In the genomic region with DNA sequence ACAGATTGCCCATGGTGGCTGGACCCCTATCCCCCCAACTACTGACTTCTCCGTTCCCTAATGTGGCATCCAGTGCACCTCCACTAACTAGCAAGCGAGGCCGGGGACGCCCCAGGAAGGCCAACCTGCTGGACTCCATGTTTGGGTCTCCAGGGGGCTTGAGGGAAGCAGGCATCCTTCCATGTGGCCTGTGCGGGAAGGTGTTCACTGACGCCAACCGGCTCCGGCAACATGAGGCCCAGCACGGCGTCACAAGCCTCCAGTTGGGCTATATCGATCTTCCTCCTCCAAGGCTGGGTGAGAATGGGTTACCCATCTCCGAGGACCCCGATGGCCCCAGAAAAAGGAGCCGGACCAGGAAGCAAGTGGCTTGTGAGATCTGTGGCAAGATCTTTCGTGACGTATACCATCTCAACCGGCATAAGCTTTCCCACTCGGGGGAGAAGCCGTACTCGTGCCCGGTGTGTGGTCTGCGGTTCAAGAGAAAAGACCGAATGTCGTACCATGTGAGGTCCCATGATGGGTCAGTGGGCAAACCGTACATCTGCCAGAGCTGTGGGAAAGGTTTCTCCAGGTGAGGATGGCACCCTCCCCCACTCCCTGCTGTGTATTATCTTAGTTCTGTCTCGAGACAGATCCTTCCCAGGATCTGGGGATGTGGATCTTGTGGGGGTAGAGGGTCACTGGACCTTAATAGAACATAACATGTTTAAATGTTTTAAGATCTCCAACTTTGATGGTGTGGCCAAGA, we compare ENCODE assay signal across 8 mouse cellular contexts. TPM values are rescaled to one million over a fixed set of nuclear protein-coding genes. Genes with fewer than 3 reads are reported as not detected.
A peak's percentile ranks its signal among the peaks of the same experiment; 100 is the strongest.
DNase-seq lines count a peak whose midpoint lies in the region; ATAC-seq and TF ChIP-seq lines count a peak whose summit lies in the region.

No protein-coding gene starts in this region.

- no peaks in the 10 kb centered on the region for H3K27me3 ChIP-seq in kidney, adult 2 months (replicated peaks; ENCODE audit: control insufficient read depth, insufficient read depth, low read length)
- H3K27me3 ChIP-seq in forebrain, embryonic 16.5 days (replicated peaks; ENCODE audit: control insufficient read depth, insufficient read depth, low read length): no peaks in the 10 kb centered on the region
- no peaks in the 10 kb centered on the region for H3K27me3 ChIP-seq in kidney, embryonic 16.5 days (ENCODE audit: insufficient read depth, low read length)
- H3K27me3 ChIP-seq in midbrain, embryonic 13.5 days: no peaks in the 10 kb centered on the region

- no peak for TF ChIP-seq POLR2A in kidney, adult 2 months (IDR thresholded peaks at IDR 0.05; ENCODE audit: low read depth, low read length)

- no peak for TF ChIP-seq CTCF in kidney, adult 2 months (conservative IDR thresholded peaks at IDR 0.05; ENCODE audit: insufficient read depth, insufficient read length, low read depth, low read length)

- peaks cover 18% of the 10 kb centered on the region for H3K4me1 ChIP-seq in kidney, adult 2 months (ENCODE audit: control insufficient read depth, insufficient read depth, low read length)
- H3K4me1 ChIP-seq in forebrain, embryonic 16.5 days (replicated peaks; ENCODE audit: control insufficient read depth, insufficient read depth, low read length): peaks cover 50% of the 10 kb centered on the region
- H3K4me1 ChIP-seq in kidney, embryonic 16.5 days (ENCODE audit: insufficient read depth, low read length): peaks cover 36% of the 10 kb centered on the region
- peaks cover 54% of the 10 kb centered on the region for H3K4me1 ChIP-seq in midbrain, embryonic 13.5 days (replicated peaks)

- WGBS in kidney, adult 2 months: 15% methylated on average over 26 of the region's 26 CpGs
- 1% methylated on average over 26 of the region's 26 CpGs for WGBS in forebrain, embryonic 16.5 days
- WGBS in kidney, embryonic 16.5 days: under 1% methylated on average over 26 of the region's 26 CpGs
- 1% methylated on average over 26 of the region's 26 CpGs for WGBS in midbrain, embryonic 13.5 days

- ATAC-seq in forebrain, embryonic 16.5 days: no peak
- ATAC-seq in kidney, embryonic 16.5 days (ENCODE audit: low FRiP score, low TSS enrichment): no peak
- ATAC-seq in midbrain, embryonic 13.5 days: no peak

- peak; percentile 15 for DNase-seq in kidney, adult 2 months
- no peak for DNase-seq in kidney, adult 18-20 months
- DNase-seq in T-cell, adult 2 months (ENCODE audit: low spot score): peak; percentile 40
- peak; percentile 62 for DNase-seq in thymus, postnatal 25 days
- no peak for DNase-seq in left cerebral cortex, postnatal 4 days

- peak overlapping the region; percentile 91 for H3K27ac ChIP-seq in kidney, adult 2 months (ENCODE audit: insufficient read depth, low read depth, low read length)
- peak overlapping the region; percentile 100 for H3K27ac ChIP-seq in forebrain, embryonic 16.5 days (ENCODE audit: low read length)
- H3K27ac ChIP-seq in kidney, embryonic 16.5 days (ENCODE audit: low read length): peak overlapping the region; percentile 100
- H3K27ac ChIP-seq in midbrain, embryonic 13.5 days: peak overlapping the region; percentile 100

- peak overlapping the region; percentile 99 for H3K9ac ChIP-seq in forebrain, embryonic 16.5 days (replicated peaks; ENCODE audit: low read depth, low read length)
- peak overlapping the region; percentile 97 for H3K9ac ChIP-seq in kidney, embryonic 16.5 days (replicated peaks; ENCODE audit: low read length)
- H3K9ac ChIP-seq in midbrain, embryonic 13.5 days (replicated peaks): peak overlapping the region; percentile 97

- peaks cover 7% of the 10 kb centered on the region; the same call in 1 of the 2 replicates for H3K36me3 ChIP-seq in kidney, adult 2 months (ENCODE audit: control insufficient read depth, insufficient read depth, low read length)
- H3K36me3 ChIP-seq in forebrain, embryonic 16.5 days (ENCODE audit: control insufficient read depth, insufficient read depth): peaks cover 4% of the 10 kb centered on the region; the same call in 1 of the 2 replicates
- peaks cover 37% of the 10 kb centered on the region for H3K36me3 ChIP-seq in kidney, embryonic 16.5 days (ENCODE audit: insufficient read depth, low read length)
- H3K36me3 ChIP-seq in midbrain, embryonic 13.5 days: peaks cover 30% of the 10 kb centered on the region

- H3K9me3 ChIP-seq in forebrain, embryonic 16.5 days (ENCODE audit: control insufficient read depth, low read length): no peaks in the 10 kb centered on the region
- H3K9me3 ChIP-seq in kidney, embryonic 16.5 days (ENCODE audit: low read length): no peaks in the 10 kb centered on the region
- H3K9me3 ChIP-seq in midbrain, embryonic 13.5 days: no peaks in the 10 kb centered on the region

- peak overlapping the region; percentile 100 for H3K4me2 ChIP-seq in forebrain, embryonic 16.5 days (ENCODE audit: low read length)
- H3K4me2 ChIP-seq in kidney, embryonic 16.5 days (replicated peaks; ENCODE audit: low read depth, low read length): peak overlapping the region; percentile 98
- peak overlapping the region; percentile 89 for H3K4me2 ChIP-seq in midbrain, embryonic 13.5 days (replicated peaks)

- peak overlapping the region; percentile 92 for H3K4me3 ChIP-seq in kidney, adult 2 months (ENCODE audit: insufficient read depth, low read depth, low read length)
- H3K4me3 ChIP-seq in forebrain, embryonic 16.5 days (replicated peaks; ENCODE audit: low read length): peak overlapping the region; percentile 90
- peak overlapping the region; percentile 75 for H3K4me3 ChIP-seq in kidney, embryonic 16.5 days (ENCODE audit: low read length)
- peak overlapping the region; percentile 89 for H3K4me3 ChIP-seq in midbrain, embryonic 13.5 days (replicated peaks)

- intact Hi-C loops in left cerebral cortex, postnatal 4 days (cut with DNase I): no loop called here

RNA-seq across cellular contexts. Expression of gene Patz1, which starts 2.8 kb away (rescaled TPM):
- 36.3 and 43.1 TPM in 2 replicates for polyA plus RNA-seq in kidney, adult 2 months (2012; rRNA removed)
- 56.6 and 58.2 TPM in 2 replicates for polyA plus RNA-seq in forebrain, embryonic 16.5 days (2015; fragmentation: Nextera tagmentation; extraction: Ambion mirVana)
- polyA plus RNA-seq in kidney, embryonic 16.5 days (2015; fragmentation: Nextera tagmentation; extraction: Ambion mirVana): 49.5 and 57.0 TPM in 2 replicates
- polyA plus RNA-seq in midbrain, embryonic 13.5 days (2015; fragmentation: Nextera tagmentation; extraction: Ambion mirVana): 94.6 and 106 TPM in 2 replicates
- total RNA-seq in left cerebral cortex, postnatal 4 days (2021): 10 to 100 TPM; 62.5 to 62.9 TPM

RNA-seq across cellular contexts. Expression of gene Drg1, which starts 25.3 kb away (rescaled TPM):
- 25.4 and 28.4 TPM in 2 replicates for polyA plus RNA-seq in kidney, adult 2 months (2012; rRNA removed)
- polyA plus RNA-seq in forebrain, embryonic 16.5 days (2015; fragmentation: Nextera tagmentation; extraction: Ambion mirVana): 252 and 276 TPM in 2 replicates
- polyA plus RNA-seq in kidney, embryonic 16.5 days (2015; fragmentation: Nextera tagmentation; extraction: Ambion mirVana): 244 and 249 TPM in 2 replicates
- polyA plus RNA-seq in midbrain, embryonic 13.5 days (2015; fragmentation: Nextera tagmentation; extraction: Ambion mirVana): 261 and 285 TPM in 2 replicates
- 10 to 100 TPM; 86.1 to 96.8 TPM for total RNA-seq in left cerebral cortex, postnatal 4 days (2021)

RNA-seq across cellular contexts. Expression of gene Pik3ip1, which starts 38.7 kb away (rescaled TPM):
- polyA plus RNA-seq in kidney, adult 2 months (2012; rRNA removed): 8.5 and 12.6 TPM in 2 replicates
- polyA plus RNA-seq in forebrain, embryonic 16.5 days (2015; fragmentation: Nextera tagmentation; extraction: Ambion mirVana): 36.1 and 41.8 TPM in 2 replicates
- 10.5 and 12.5 TPM in 2 replicates for polyA plus RNA-seq in kidney, embryonic 16.5 days (2015; fragmentation: Nextera tagmentation; extraction: Ambion mirVana)
- 24.2 and 25.1 TPM in 2 replicates for polyA plus RNA-seq in midbrain, embryonic 13.5 days (2015; fragmentation: Nextera tagmentation; extraction: Ambion mirVana)
- 10 to 100 TPM; 22.9 to 23.4 TPM for total RNA-seq in left cerebral cortex, postnatal 4 days (2021)

Comparison
In these comparisons a context has a peak if more than half of its experiments do, and no peak if none do; other contexts are left out.
1. DNase-seq: peak in kidney, adult 2 months (single experiment), T-cell, adult 2 months (single experiment) and thymus, postnatal 25 days (single experiment); none in kidney, adult 18-20 months (single experiment) and left cerebral cortex, postnatal 4 days (single experiment).
2. Peak in every context shown above with its lines, with median percentiles within 50 percentile points of each other: H3K27ac ChIP-seq, H3K4me3 ChIP-seq, H3K4me2 ChIP-seq and H3K9ac ChIP-seq.